Mouse (Mus musculus): ENCODE measurements around the gene Zfp189. TPM values are rescaled to one million over a fixed set of nuclear protein-coding genes. Genes with fewer than 3 reads are reported as not detected.

The Zfp189 gene
- 6.7 and 6.9 TPM in 2 replicates for polyA plus RNA-seq (2012; rRNA removed)

DNA sequence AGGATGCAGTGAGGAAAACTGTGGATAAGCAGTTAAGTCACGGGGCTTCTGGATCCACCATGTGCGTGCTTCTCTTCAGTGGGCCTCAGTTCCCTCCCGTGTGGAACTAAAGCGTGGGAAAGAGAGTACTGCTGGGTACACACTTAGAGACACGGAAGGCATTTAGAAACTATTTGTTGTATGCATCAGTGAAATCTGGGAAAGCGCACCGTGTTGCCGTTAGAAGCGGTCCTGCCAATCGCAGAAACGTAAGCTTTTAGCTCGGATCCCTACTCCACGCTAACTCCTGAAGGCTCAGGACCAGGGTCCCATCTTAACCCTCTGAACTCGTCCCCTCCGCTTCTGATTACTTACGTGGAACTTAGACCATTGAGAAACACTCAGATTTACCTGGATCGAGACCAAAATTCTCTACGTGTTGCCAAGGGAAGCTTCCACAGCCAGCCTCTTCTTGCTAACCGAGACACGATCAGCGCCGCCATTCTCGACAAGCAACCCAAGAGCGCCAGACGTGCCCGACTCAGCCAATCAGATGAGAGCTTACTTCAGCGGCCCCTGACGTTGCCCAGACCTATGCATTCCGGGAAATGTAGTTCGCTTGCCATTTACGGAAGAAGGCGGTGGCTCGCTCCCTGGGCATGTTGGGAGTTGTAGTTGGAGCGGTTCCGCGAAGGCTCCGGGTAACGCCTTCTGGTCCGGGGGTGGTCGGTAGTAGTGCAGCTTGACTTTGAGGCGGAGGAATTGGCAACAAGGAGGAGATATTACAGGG, at the start of gene Zfp189, which contains the start of gene Mrpl50:
Zfp189 (plus strand) TSS at position 605 of the 769 bp plus-strand sequence.
Mrpl50 (minus strand) TSS at position 522 of the 769 bp plus-strand sequence.

DNA sequence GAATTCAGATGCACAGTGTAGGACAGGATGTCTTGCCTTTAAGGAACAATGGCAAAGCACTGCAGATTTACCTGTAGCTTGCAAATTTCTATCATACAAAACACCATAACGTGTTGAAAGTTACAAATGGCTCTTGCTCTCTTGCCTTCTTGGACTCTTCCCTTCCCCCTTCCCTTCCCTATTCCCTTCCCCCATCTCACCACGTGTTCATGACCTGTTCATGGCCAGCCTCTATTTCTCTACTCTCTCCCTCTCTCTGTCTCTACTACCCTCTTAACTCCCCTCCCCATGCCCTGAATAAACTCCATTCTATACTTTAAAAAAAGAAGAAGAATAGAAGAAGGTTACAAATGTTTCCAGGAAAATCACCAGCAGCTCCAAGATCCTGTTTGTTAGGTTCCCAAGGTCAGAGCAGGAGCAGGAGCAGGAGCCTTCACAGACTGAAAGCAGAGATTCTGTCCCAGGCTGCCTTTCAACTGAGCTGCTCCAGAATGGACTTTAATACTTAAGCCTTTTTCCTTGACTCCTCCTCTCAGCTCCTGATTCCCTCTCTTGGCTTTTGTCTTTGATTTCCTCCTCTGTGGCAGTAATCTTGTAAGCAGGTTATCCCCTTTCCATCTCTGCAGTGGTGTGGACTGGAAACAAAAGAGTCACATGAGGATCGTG, 47.4 kb upstream of the Zfp189 start, which contains the start of gene Acnat1:
Acnat1 (minus strand) TSS at position 478 of the 666 bp plus-strand sequence.

DNA sequence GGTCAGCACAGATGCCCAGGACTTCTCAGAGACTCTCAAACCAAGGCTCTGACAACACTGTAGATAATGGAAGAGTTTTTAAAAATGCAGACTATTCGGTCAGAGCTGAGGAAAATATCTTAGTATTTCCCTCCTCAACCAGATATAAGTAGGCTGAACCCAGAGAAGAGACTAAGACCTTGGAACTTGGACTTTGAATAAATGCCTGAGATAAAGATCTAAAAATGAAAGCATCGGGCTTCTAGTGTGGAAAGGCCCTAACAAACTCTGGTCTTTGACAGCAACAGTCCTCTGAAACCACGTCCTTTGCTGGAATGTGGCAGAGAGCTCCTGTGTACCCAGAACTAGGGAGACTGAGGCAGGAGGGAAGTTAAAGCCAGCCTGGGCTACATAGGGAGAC, 14.6 kb upstream of the Zfp189 start, which contains the start of gene Baat:
Baat (minus strand) TSS at position 172 of the 400 bp plus-strand sequence.

DNA sequence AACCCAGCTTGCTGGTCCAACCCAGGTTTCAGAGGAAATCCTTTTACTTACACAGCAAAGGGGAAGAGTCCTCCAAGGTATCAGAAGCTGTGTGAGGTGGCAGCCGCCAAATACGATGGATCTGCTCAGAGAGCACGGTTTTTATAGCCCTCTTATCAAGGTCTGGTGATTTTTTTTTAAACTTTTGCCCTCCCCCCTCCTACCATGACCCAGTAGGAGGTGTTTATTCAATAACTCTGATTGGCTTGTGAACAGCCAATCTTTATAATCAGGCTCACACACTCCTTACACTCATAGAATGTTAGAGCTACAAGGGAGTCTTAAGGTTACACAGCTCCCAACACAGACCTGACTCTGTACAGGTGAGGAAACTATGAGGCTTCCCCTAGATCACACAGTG, 28.4 kb downstream of the Zfp189 start, which contains the start of gene Aldob:
Aldob (minus strand) TSS at position 164 of the 400 bp plus-strand sequence.

Other genes with a start within 250 kb of the Zfp189 start
- 0.09 TPM in 1 of 2 replicates, not detected in the other for gene Acnat2, start 113.0 kb upstream of the Zfp189 start, polyA plus RNA-seq (2012; rRNA removed)
- gene Acnat1, start 47.3 kb upstream of the Zfp189 start, polyA plus RNA-seq (2012; rRNA removed): 0.05 and 0.12 TPM in 2 replicates
- gene Baat, start 14.6 kb upstream of the Zfp189 start, polyA plus RNA-seq (2012; rRNA removed): 0.09 and 0.12 TPM in 2 replicates
- 26.1 and 27.6 TPM in 2 replicates for gene Mrpl50, start 83 bp upstream of the Zfp189 start, polyA plus RNA-seq (2012; rRNA removed)
- gene Aldob, start 28.4 kb downstream of the Zfp189 start, polyA plus RNA-seq (2012; rRNA removed): 1.4 and 2.0 TPM in 2 replicates
- 83.6 and 89.8 TPM in 2 replicates for gene Tmem246, start 76.7 kb downstream of the Zfp189 start, polyA plus RNA-seq (2012; rRNA removed)
- 63.5 and 64.4 TPM in 2 replicates for gene Rnf20, start 110.8 kb downstream of the Zfp189 start, polyA plus RNA-seq (2012; rRNA removed)
- gene Ppp3r2, start 160.8 kb downstream of the Zfp189 start, polyA plus RNA-seq (2012; rRNA removed): 0.32 and 0.35 TPM in 2 replicates

Measured in central nervous system, embryonic 18 days (tissue).